Mouse (Mus musculus): ENCODE measurements around the gene Rffl.

DNA sequence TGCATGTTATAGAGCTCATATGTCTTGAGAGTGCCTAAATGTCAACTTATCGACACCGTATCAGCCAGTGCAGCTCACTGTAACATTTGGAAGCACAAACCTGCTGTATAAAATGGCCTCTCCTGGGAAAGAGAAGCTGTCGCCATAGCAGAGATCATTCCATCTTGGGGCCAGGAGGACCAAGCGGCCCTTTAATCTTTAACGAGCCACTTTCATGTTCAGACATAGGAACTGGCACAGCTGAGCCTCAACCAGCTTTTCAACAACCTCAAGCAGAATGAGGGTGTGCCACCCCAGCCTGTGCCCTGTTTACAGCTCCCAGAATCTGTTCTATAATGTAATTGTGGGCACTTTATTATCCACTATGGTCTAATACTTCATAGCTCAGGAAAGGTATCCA is 20.8 kb downstream of the Rffl start:
- no peak for TF ChIP-seq CTCF (IDR thresholded peaks at IDR 0.05; ENCODE audit: low read depth)
- TF ChIP-seq EP300 (IDR thresholded peaks at IDR 0.05; ENCODE audit: low read depth), result no peak
